Mouse (Mus musculus) hindbrain, postnatal 0 days (tissue): ENCODE results near the gene Gadd45g. TPM values are rescaled to one million over a fixed set of nuclear protein-coding genes. Genes with fewer than 3 reads are reported as not detected.

ENCODE experiments used
- ATAC-seq: fragments of 200-750 bp; cut with Nextera tagmentation; 2 replicates; pipeline ENCODE4 v1.8.0; 2017; ENCODE audit warnings: mild to moderate bottlenecking, moderate TSS enrichment, moderate library complexity
- DNase-seq: peaks from one replicate; pipeline ENCODE4 v3.0.0-alpha.2; 2015; ENCODE audit warnings: low spot score
- H3K27ac ChIP-seq: fragments of 300-500 bp; sonication (generic); 2 replicates; pipeline ENCODE4 v1.5.1; 2014; ENCODE audit warnings: mild to moderate bottlenecking
- H3K27me3 ChIP-seq: fragments of 300-500 bp; sonication (generic); 2 replicates; pipeline ENCODE4 v1.6.1; 2014; ENCODE audit warnings: low read length, mixed read lengths; ENCODE audit not compliant: insufficient read depth
- H3K36me3 ChIP-seq: fragments of 300-500 bp; sonication (generic); 2 replicates; pipeline ENCODE4 v1.6.1; 2014; ENCODE audit warnings: low read length, mixed read lengths; ENCODE audit not compliant: insufficient read depth
- H3K4me1 ChIP-seq: fragments of 300-500 bp; sonication (generic); 2 replicates; pipeline ENCODE4 v1.6.1; 2014; ENCODE audit warnings: antibody characterized with exemption, low read length, mixed read lengths; ENCODE audit not compliant: insufficient read depth
- H3K4me2 ChIP-seq: fragments of 300-500 bp; sonication (generic); 2 replicates; pipeline ENCODE4 v1.6.1; 2014; ENCODE audit warnings: low read depth, mild to moderate bottlenecking, low read length, moderate library complexity, mixed read lengths
- H3K4me3 ChIP-seq: fragments of 300-500 bp; sonication (generic); 2 replicates; pipeline ENCODE4 v1.5.1; 2014; ENCODE audit warnings: low read length
- H3K9ac ChIP-seq: fragments of 300-500 bp; sonication (generic); replicated peaks from 2 replicates; pipeline ENCODE4 v1.6.1; 2014; ENCODE audit warnings: mild to moderate bottlenecking, low read length, moderate library complexity, mixed read lengths
- H3K9me3 ChIP-seq: fragments of 300-500 bp; sonication (generic); 2 replicates; pipeline ENCODE4 v1.6.1; 2016; ENCODE audit warnings: low read length, mixed read lengths
- CTCF ChIP-seq: IDR thresholded peaks from 2 replicates; pipeline ENCODE4 v1.5.1; 2016; ENCODE audit warnings: antibody characterized with exemption, control low read depth, low read depth
- WGBS: fragments of 180-500 bp; shearing (Covaris S2); extraction: QIAGEN DNeasy Blood & Tissue Kit; methylation state at CpG from one replicate; pipeline ENCODE4 v1.1.7; 2014; 5-methylcytosine and 5-hydroxymethylcytosine counted together
- polyA plus RNA-seq: library from polyadenylated mRNA; unstranded; fragments of >200 nt; fragmentation: Nextera tagmentation; extraction: Ambion mirVana; gene quantifications from 2 replicates; pipeline ENCODE4 v1.2.1, GENCODE M21; 2015
- total RNA-seq: library from RNA; depleted of rRNA; stranded (reverse); fragments of >200 nt; gene quantifications from 2 replicates; pipeline ENCODE4 v1.2.3, GENCODE M21; 2014

Gene Gadd45g
- total and polyA plus RNA-seq, 2 experiments from 2014 or later = 19.0 to 38.6 TPM

- H3K9ac ChIP-seq = no peak overlapping the region
- 68% methylated on average over 3 of the region's 3 CpGs for WGBS
- DNase-seq (no peak), ATAC-seq (no peak)
- H3K27ac ChIP-seq = no peak overlapping the region
- no peaks in the 10 kb centered on the region for H3K9me3 ChIP-seq
- no peaks in the 10 kb centered on the region for H3K27me3 ChIP-seq
- no peak overlapping the region for H3K4me2 ChIP-seq
- TF ChIP-seq CTCF = no peak
- no peaks in the 10 kb centered on the region for H3K4me1 ChIP-seq
- H3K4me3 ChIP-seq = no peak overlapping the region
- no peaks in the 10 kb centered on the region for H3K36me3 ChIP-seq
These were observed 13.3 kb downstream of the Gadd45g start for GRCm38 (mm10) chr13:51859798-51860197.

GRCm38 (mm10) chr13:51862750-51863149 is 16.3 kb downstream of the Gadd45g start:
- Histone ChIP-seq H3K4me1 (no peaks in the 10 kb centered on the region), H3K9ac (no peak overlapping the region), H3K27me3 (no peaks in the 10 kb centered on the region), H3K4me2 (no peak overlapping the region), H3K27ac (no peak overlapping the region), H3K4me3 (no peak overlapping the region), H3K9me3 (no peaks in the 10 kb centered on the region), H3K36me3 (no peaks in the 10 kb centered on the region)
- ATAC-seq = no peak
- WGBS = 70% methylated on average over 1 of the region's 1 CpGs
- TF ChIP-seq CTCF = no peak
- no peak for DNase-seq

GRCm38 (mm10) chr13:51866151-51866659 is 19.7 kb downstream of the Gadd45g start:
- TF ChIP-seq CTCF = no peak
- Histone ChIP-seq H3K36me3 (no peaks in the 10 kb centered on the region), H3K9ac (no peak overlapping the region), H3K4me3 (no peak overlapping the region), H3K4me1 (no peaks in the 10 kb centered on the region), H3K27ac (no peak overlapping the region), H3K4me2 (no peak overlapping the region), H3K27me3 (no peaks in the 10 kb centered on the region), H3K9me3 (no peaks in the 10 kb centered on the region)
- no peak for ATAC-seq
- no peak for DNase-seq
- WGBS = 63% methylated on average over 11 of the region's 11 CpGs

- TF ChIP-seq CTCF = no peak
- no peak overlapping the region for H3K27ac ChIP-seq
- DNase-seq (no peak), ATAC-seq (no peak)
- no peak overlapping the region for H3K4me2 ChIP-seq
- H3K27me3 ChIP-seq = no peaks in the 10 kb centered on the region
- 38% methylated on average over 12 of the region's 12 CpGs for WGBS
- H3K9me3 ChIP-seq = no peaks in the 10 kb centered on the region
- H3K9ac ChIP-seq = no peak overlapping the region
- H3K4me3 ChIP-seq = no peak overlapping the region
- H3K4me1 ChIP-seq = no peaks in the 10 kb centered on the region
- H3K36me3 ChIP-seq = no peaks in the 10 kb centered on the region
These were observed 22.1 kb downstream of the Gadd45g start for GRCm38 (mm10) chr13:51868491-51869128.

- ATAC-seq (no peak), DNase-seq (no peak)
- no peaks in the 10 kb centered on the region for H3K4me1 ChIP-seq
- H3K9me3 ChIP-seq = no peaks in the 10 kb centered on the region
- no peak overlapping the region for H3K4me2 ChIP-seq
- no peak overlapping the region for H3K4me3 ChIP-seq
- no peaks in the 10 kb centered on the region for H3K27me3 ChIP-seq
- H3K36me3 ChIP-seq = no peaks in the 10 kb centered on the region
- no peak overlapping the region for H3K9ac ChIP-seq
- 78% methylated on average over 9 of the region's 9 CpGs for WGBS
- no peak overlapping the region for H3K27ac ChIP-seq
- no peak for TF ChIP-seq CTCF
These were observed 22.6 kb downstream of the Gadd45g start for GRCm38 (mm10) chr13:51869129-51869491.

- TF ChIP-seq CTCF = no peak
- H3K36me3 ChIP-seq = no peaks in the 10 kb centered on the region
- H3K9ac ChIP-seq = no peak overlapping the region
- H3K4me3 ChIP-seq = no peak overlapping the region
- H3K4me2 ChIP-seq = no peak overlapping the region
- no peaks in the 10 kb centered on the region for H3K27me3 ChIP-seq
- DNase-seq (no peak), ATAC-seq (no peak)
- no peak overlapping the region for H3K27ac ChIP-seq
- WGBS = 91% methylated on average over 4 of the region's 4 CpGs
- H3K9me3 ChIP-seq = no peaks in the 10 kb centered on the region
- no peaks in the 10 kb centered on the region for H3K4me1 ChIP-seq
These were observed 24.7 kb downstream of the Gadd45g start for GRCm38 (mm10) chr13:51871148-51871547.

GRCm38 (mm10) chr13:51872252-51872962 is 25.9 kb downstream of the Gadd45g start:
- no peak overlapping the region for H3K4me2 ChIP-seq
- H3K4me3 ChIP-seq = no peak overlapping the region
- H3K27ac ChIP-seq = no peak overlapping the region
- DNase-seq (peak; percentile 25), ATAC-seq (peak; percentile 51; the same call in 1 of the 2 replicates)
- no peaks in the 10 kb centered on the region for H3K4me1 ChIP-seq
- no peak overlapping the region for H3K9ac ChIP-seq
- 66% methylated on average over 9 of the region's 9 CpGs for WGBS
- TF ChIP-seq CTCF = no peak
- no peaks in the 10 kb centered on the region for H3K9me3 ChIP-seq
- no peaks in the 10 kb centered on the region for H3K36me3 ChIP-seq
- no peaks in the 10 kb centered on the region for H3K27me3 ChIP-seq
